Mouse (Mus musculus) frontal cortex, postnatal 25 days (tissue): Measurements from ENCODE around the gene Slc1a3.

ENCODE experiments used
- DNase-seq, 2 experiments: peaks; one replicate each; pipeline ENCODE4 v3.0.0; 2022; ENCODE audit warnings: low spot score in 2 of 2

Gene Slc1a3

GRCm38 (mm10) chr15:8658086-8658980, 52.2 kb downstream of the Slc1a3 start:
- DNase-seq: no peak

- DNase-seq: no peak
Measured at GRCm38 (mm10) chr15:8655251-8655650, 55.3 kb downstream of the Slc1a3 start.

GRCm38 (mm10) chr15:8652637-8653036, 57.9 kb downstream of the Slc1a3 start:
- no peak for DNase-seq

- DNase-seq: no peak
Measured at GRCm38 (mm10) chr15:8643997-8644692, 66.4 kb downstream of the Slc1a3 start.

GRCm38 (mm10) chr15:8639856-8640255, 70.7 kb downstream of the Slc1a3 start:
- DNase-seq: no peak

- no peak for DNase-seq
Measured at GRCm38 (mm10) chr15:8638568-8639325, 71.8 kb downstream of the Slc1a3 start.

- no peak for DNase-seq
Measured at GRCm38 (mm10) chr15:8637283-8637682, 73.3 kb downstream of the Slc1a3 start.

GRCm38 (mm10) chr15:8635974-8636373, 74.6 kb downstream of the Slc1a3 start:
- DNase-seq: no peak

GRCm38 (mm10) chr15:8634807-8635206, 75.8 kb downstream of the Slc1a3 start:
- DNase-seq: no peak

GRCm38 (mm10) chr15:8634355-8634754, 76.2 kb downstream of the Slc1a3 start:
- no peak for DNase-seq

GRCm38 (mm10) chr15:8633375-8633774, 77.2 kb downstream of the Slc1a3 start:
- DNase-seq: peak; percentile 42 to 45

GRCm38 (mm10) chr15:8632361-8632760, 78.2 kb downstream of the Slc1a3 start:
- DNase-seq: no peak

GRCm38 (mm10) chr15:8629317-8629831, 81.2 kb downstream of the Slc1a3 start:
- DNase-seq: peak; percentile 60 to 65

- no peak for DNase-seq
Measured at GRCm38 (mm10) chr15:8628150-8628549, 82.4 kb downstream of the Slc1a3 start.

- peak; percentile 63 to 67 for DNase-seq
Measured at GRCm38 (mm10) chr15:8627097-8627537, 83.4 kb downstream of the Slc1a3 start.

- DNase-seq: peak in 1 of 2 experiments; percentile 32
Measured at GRCm38 (mm10) chr15:8625370-8625769, 85.2 kb downstream of the Slc1a3 start.

- no peak for DNase-seq
Measured at GRCm38 (mm10) chr15:8623879-8624278, 86.7 kb downstream of the Slc1a3 start.

GRCm38 (mm10) chr15:8619479-8620026, 91.0 kb downstream of the Slc1a3 start:
- no peak for DNase-seq

- no peak for DNase-seq
Measured at GRCm38 (mm10) chr15:8616290-8616689, 94.3 kb downstream of the Slc1a3 start.

- no peak for DNase-seq
Measured at GRCm38 (mm10) chr15:8615511-8616224, 94.9 kb downstream of the Slc1a3 start.

GRCm38 (mm10) chr15:8614701-8615100, 95.9 kb downstream of the Slc1a3 start:
- no peak for DNase-seq
